Mouse (Mus musculus) bone marrow macrophage, adult 2 months (primary cell): ENCODE data around the gene Elac2.

ENCODE experiments used
- CTCF ChIP-seq: IDR thresholded peaks from 2 replicates; pipeline ENCODE4 v1.5.1; 2012; ENCODE audit warnings: low read depth, mild to moderate bottlenecking, low read length, moderate library complexity
- POLR2A ChIP-seq: IDR thresholded peaks from 2 replicates; pipeline ENCODE4 v1.6.1; 2012; ENCODE audit warnings: mild to moderate bottlenecking, low read depth, low read length, borderline replicate concordance

- TF ChIP-seq POLR2A: no peak
- no peak for TF ChIP-seq CTCF
These were observed 53.4 kb downstream of the Elac2 start for GRCm38 (mm10) chr11:65032221-65032620.
